17 mouse cellular contexts compared by ENCODE assay signal in the genomic region with DNA sequence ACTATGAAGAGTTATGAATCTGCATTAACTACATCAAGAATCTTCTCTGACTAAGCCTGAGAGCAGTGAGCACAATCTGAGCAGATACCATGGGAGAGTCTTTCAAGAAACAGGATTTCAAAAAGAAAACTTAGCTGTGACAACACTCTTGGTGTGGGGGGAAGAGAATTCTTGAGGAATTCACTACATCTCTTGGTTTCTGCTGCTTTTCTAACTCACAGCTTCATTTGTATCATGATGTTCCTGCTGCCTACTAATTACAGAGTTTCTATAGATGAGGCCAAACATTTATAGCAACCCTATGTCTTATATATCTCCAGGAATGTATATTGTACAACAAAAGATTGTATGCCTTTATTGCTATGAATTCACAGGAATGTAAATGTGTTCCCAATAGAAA.
"Had no signal": no experiment of that assay in that cellular context is flagged by ENCODE, and none has a peak within 500 bp of the region (broad histone marks: within the 10 kb centered on the region; RNA-seq: fewer than 3 reads in every experiment).

No protein-coding gene starts in this region.

- ATAC-seq: liver, embryonic 12.5 days; liver, postnatal 0 days; lung, postnatal 0 days; midbrain, embryonic 13.5 days; midbrain, embryonic 15.5 days; midbrain, embryonic 16.5 days had no signal

- DNase-seq: left cerebral cortex, postnatal 4 days; liver; liver, embryonic 13.5 days; liver, postnatal 0 days; lung, adult 18-20 months; lung, adult 2 months; lung, embryonic 14.5 days; lung, postnatal 10 days; lung, postnatal 14 days; lung, postnatal 36 days; lung, postnatal 4 days; midbrain, embryonic 14.5 days had no signal
